Mouse (Mus musculus) intestine, postnatal 0 days (tissue): Measurements from ENCODE around the gene Tert. TPM values are rescaled to one million over a fixed set of nuclear protein-coding genes. Genes with fewer than 3 reads are reported as not detected.

Source experiments
- ATAC-seq: fragments of 200-750 bp; cut with Nextera tagmentation; 2 replicates; pipeline ENCODE4 v1.8.0; 2017; ENCODE audit warnings: mild to moderate bottlenecking, moderate TSS enrichment, moderate library complexity
- H3K27ac ChIP-seq: fragments of 300-500 bp; sonication (generic); 2 replicates; pipeline ENCODE4 v1.5.1; 2014; ENCODE audit warnings: mild to moderate bottlenecking, low read depth, low read length, moderate library complexity
- H3K27me3 ChIP-seq: fragments of 300-500 bp; sonication (generic); replicated peaks from 2 replicates; pipeline ENCODE4 v1.6.1; 2014; ENCODE audit warnings: low read length, mixed read lengths; ENCODE audit not compliant: control insufficient read depth, insufficient read depth
- H3K36me3 ChIP-seq: fragments of 300-500 bp; sonication (generic); 2 replicates; pipeline ENCODE4 v1.6.1; 2014; ENCODE audit warnings: mild to moderate bottlenecking, moderate library complexity; ENCODE audit not compliant: control insufficient read depth, insufficient read depth
- H3K4me1 ChIP-seq: fragments of 300-500 bp; sonication (generic); replicated peaks from 2 replicates; pipeline ENCODE4 v1.6.1; 2014; ENCODE audit warnings: antibody characterized with exemption, low read length, mixed read lengths; ENCODE audit not compliant: control insufficient read depth, insufficient read depth
- H3K4me2 ChIP-seq: fragments of 300-500 bp; sonication (generic); replicated peaks from 2 replicates; pipeline ENCODE4 v1.6.1; 2014; ENCODE audit warnings: low read depth, mild to moderate bottlenecking, moderate library complexity
- H3K4me3 ChIP-seq: fragments of 300-500 bp; sonication (generic); 2 replicates; pipeline ENCODE4 v1.5.1; 2014; ENCODE audit warnings: low read depth, low read length
- H3K9ac ChIP-seq: fragments of 300-500 bp; sonication (generic); 2 replicates; pipeline ENCODE4 v1.6.1; 2014; ENCODE audit warnings: mild to moderate bottlenecking, low read depth, low read length
- H3K9me3 ChIP-seq: fragments of 300-500 bp; sonication (generic); 2 replicates; pipeline ENCODE4 v1.6.1; 2016; ENCODE audit warnings: mixed run types; ENCODE audit not compliant: control insufficient read depth
- CTCF ChIP-seq: sonication (generic); IDR thresholded peaks from 2 replicates; pipeline ENCODE4 v1.5.1; 2016; ENCODE audit warnings: low read depth, mild to moderate bottlenecking, control low read depth, antibody characterized with exemption, moderate library complexity
- WGBS: fragments of 180-500 bp; shearing (Covaris S2); extraction: QIAGEN DNeasy Blood & Tissue Kit; methylation state at CpG from one replicate; pipeline ENCODE4 v1.1.7; 2014; 5-methylcytosine and 5-hydroxymethylcytosine counted together
- polyA plus RNA-seq: library from polyadenylated mRNA; unstranded; fragments of >200 nt; fragmentation: Nextera tagmentation; extraction: Ambion mirVana; gene quantifications from 2 replicates; pipeline ENCODE4 v1.2.1, GENCODE M21; 2015

Tert gene
- polyA plus RNA-seq, 1 experiment from 2014 or later: 2.4 TPM

DNA sequence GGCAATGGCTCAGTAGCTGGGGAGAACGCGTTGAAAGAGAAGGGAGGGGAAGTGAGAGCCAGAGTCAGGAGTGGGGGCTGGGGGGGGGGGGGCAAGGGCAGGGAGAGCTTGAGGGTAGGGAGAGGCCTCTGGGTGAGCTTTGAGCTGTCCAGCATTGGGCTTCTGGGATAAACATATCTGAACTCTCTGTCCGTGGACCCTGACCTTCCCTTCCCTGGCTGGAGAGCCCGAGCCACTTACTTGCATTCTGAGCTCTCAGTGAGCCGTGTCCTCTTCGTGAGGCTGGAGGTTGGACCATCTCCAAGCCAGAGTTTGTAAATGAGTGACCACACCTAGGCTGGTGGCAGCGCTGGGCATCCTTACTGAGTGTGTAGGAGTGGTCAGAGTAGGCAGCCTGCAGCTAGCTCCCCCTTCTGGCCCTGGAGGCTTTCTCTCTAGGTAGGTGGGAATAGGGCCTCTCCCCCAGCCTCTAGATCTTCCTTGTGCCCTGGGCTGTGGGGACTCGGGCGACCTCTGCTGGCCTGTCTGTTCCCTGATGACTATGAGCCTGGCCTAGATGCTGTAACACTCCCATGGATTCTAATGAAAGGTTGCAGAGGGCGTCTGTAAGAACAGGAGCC lies 65.6 kb downstream of the Tert start:
- H3K9ac ChIP-seq: no peak overlapping the region
- peak overlapping the region; percentile 50; the same call in 1 of the 2 replicates for H3K27ac ChIP-seq
- no peak overlapping the region for H3K4me3 ChIP-seq
- no peak overlapping the region for H3K4me2 ChIP-seq
- TF ChIP-seq CTCF: peak; percentile 83
- peaks cover 50% of the 10 kb centered on the region; the same call in 1 of the 2 replicates for H3K36me3 ChIP-seq
- H3K4me1 ChIP-seq: peaks cover 6% of the 10 kb centered on the region; the same call in 1 of the 2 replicates
- ATAC-seq: peak; percentile 58
- 24% methylated on average over 10 of the region's 10 CpGs for WGBS
- no peaks in the 10 kb centered on the region for H3K27me3 ChIP-seq
- no peaks in the 10 kb centered on the region for H3K9me3 ChIP-seq

DNA sequence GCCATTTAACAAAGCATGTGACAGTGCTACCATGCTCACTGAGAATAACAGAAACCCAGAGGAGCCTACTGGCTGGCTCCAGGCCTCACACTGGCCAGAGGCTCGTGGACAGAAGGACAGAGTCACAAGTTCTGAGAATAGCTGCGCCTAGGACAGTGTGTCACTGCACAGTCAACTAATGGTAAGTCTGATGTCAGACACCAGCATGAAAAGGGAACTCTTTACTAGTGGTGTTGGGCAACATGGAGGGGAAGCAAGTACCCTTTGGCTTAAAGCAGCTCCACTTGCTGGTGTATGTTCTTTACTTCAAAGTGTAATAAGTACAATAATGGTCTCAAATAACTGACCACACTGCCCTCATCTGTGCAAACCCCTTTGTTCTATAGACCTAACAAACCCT lies 66.6 kb downstream of the Tert start:
- no peaks in the 10 kb centered on the region for H3K9me3 ChIP-seq
- H3K4me1 ChIP-seq: peaks cover 6% of the 10 kb centered on the region; the same call in 1 of the 2 replicates
- H3K4me3 ChIP-seq: no peak overlapping the region
- ATAC-seq: no peak
- TF ChIP-seq CTCF: no peak
- no peak overlapping the region for H3K9ac ChIP-seq
- H3K4me2 ChIP-seq: no peak overlapping the region
- no peaks in the 10 kb centered on the region for H3K27me3 ChIP-seq
- H3K27ac ChIP-seq: no peak overlapping the region
- 57% methylated on average over 2 of the region's 2 CpGs for WGBS
- peaks cover 43% of the 10 kb centered on the region; the same call in 1 of the 2 replicates for H3K36me3 ChIP-seq

DNA sequence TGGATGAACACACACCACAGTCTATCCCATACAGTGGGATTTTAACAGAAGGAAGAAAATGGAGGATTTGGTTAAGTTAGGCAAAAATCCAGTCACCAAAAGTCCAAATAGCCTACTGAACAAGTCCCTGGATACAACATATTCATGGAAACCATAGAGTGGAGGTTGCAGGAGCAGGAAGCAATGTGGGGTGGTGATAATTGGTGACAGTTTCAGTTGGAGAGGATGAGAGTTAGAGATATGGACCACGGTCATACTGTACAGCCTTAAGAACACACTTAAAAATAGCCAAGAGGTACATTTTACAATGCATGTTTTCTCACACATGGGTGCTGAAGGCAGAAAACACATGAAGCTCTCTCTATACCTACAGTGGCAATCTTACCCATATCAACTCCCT lies 68.3 kb downstream of the Tert start:
- WGBS: 69% methylated on average over 1 of the region's 1 CpGs
- Histone ChIP-seq H3K4me1 (peaks cover 6% of the 10 kb centered on the region; the same call in 1 of the 2 replicates), H3K4me2 (0 out of 2 replicates have a peak overlapping the region, but pooled peaks have one; percentile 6), H3K9ac (no peak overlapping the region), H3K4me3 (no peak overlapping the region), H3K9me3 (no peaks in the 10 kb centered on the region), H3K27me3 (no peaks in the 10 kb centered on the region), H3K27ac (no peak overlapping the region), H3K36me3 (peaks cover 30% of the 10 kb centered on the region; the same call in 1 of the 2 replicates)
- no peak for TF ChIP-seq CTCF
- ATAC-seq: no peak

DNA sequence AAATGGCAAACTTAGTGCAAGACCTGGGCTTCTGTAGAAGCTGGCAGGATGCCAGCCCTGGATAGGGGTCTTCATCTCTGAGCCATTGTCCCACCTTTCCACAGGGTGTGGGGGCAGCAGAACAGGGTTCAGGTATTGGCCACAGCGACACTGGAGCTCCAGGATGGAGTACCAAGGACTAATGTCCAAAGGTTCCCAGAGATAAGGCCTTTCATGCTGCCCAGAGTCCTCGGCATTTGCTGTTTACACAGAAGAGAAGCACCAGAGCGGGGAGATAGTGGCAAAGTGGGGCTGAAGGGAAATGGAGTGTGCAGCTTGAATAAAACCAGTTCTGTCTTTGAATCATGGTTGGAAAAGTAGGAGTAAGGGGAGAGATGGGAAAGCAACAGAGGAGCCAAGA lies 69.8 kb downstream of the Tert start:
- peak overlapping the region; percentile 76 for H3K27ac ChIP-seq
- H3K27me3 ChIP-seq: no peaks in the 10 kb centered on the region
- peak overlapping the region; percentile 42 for H3K4me2 ChIP-seq
- peaks cover 16% of the 10 kb centered on the region; the same call in 1 of the 2 replicates for H3K36me3 ChIP-seq
- peaks cover 6% of the 10 kb centered on the region; the same call in 1 of the 2 replicates for H3K4me1 ChIP-seq
- TF ChIP-seq CTCF: no peak
- H3K9ac ChIP-seq: no peak overlapping the region
- WGBS: 20% methylated on average over 3 of the region's 3 CpGs
- no peaks in the 10 kb centered on the region for H3K9me3 ChIP-seq
- peak; percentile 43 for ATAC-seq
- no peak overlapping the region for H3K4me3 ChIP-seq

Other genes with a start within 250 kb of the Tert start
- gene Lpcat1, start 159.7 kb upstream of the Tert start, polyA plus RNA-seq: 8.2 and 8.4 TPM in 2 replicates
- gene Slc6a3, start 90.2 kb upstream of the Tert start, polyA plus RNA-seq: 4.3 and 5.0 TPM in 2 replicates
- 127 and 132 TPM in 2 replicates for gene Clptm1l, start 22.9 kb upstream of the Tert start, polyA plus RNA-seq
- gene Slc6a18, start 51.1 kb downstream of the Tert start, polyA plus RNA-seq: 0.04 and 0.20 TPM in 2 replicates
- gene Slc6a19, start 78.0 kb downstream of the Tert start, polyA plus RNA-seq: 110 and 119 TPM in 2 replicates
- 12.9 and 13.4 TPM in 2 replicates for gene Slc12a7, start 106.2 kb downstream of the Tert start, polyA plus RNA-seq
- 4.1 and 4.6 TPM in 2 replicates for gene Nkd2, start 220.7 kb downstream of the Tert start, polyA plus RNA-seq